Mouse (Mus musculus) hindbrain, postnatal 0 days (tissue): Measurements from ENCODE around the gene Dnah7c. TPM values are rescaled to one million over a fixed set of nuclear protein-coding genes. Genes with fewer than 3 reads are reported as not detected.
"Not testable (repeated sequence)": the region's sequence is repeated elsewhere in the genome, so short reads cannot be mapped to it uniquely, and the experiment has no call there.

Experiments
- ATAC-seq: fragments of 200-750 bp; cut with Nextera tagmentation; 2 replicates; pipeline ENCODE4 v1.8.0; 2017; ENCODE audit warnings: mild to moderate bottlenecking, moderate TSS enrichment, moderate library complexity
- DNase-seq: peaks from one replicate; pipeline ENCODE4 v3.0.0-alpha.2; 2015; ENCODE audit warnings: low spot score
- H3K27ac ChIP-seq: fragments of 300-500 bp; sonication (generic); 2 replicates; pipeline ENCODE4 v1.5.1; 2014; ENCODE audit warnings: mild to moderate bottlenecking
- H3K27me3 ChIP-seq: fragments of 300-500 bp; sonication (generic); 2 replicates; pipeline ENCODE4 v1.6.1; 2014; ENCODE audit warnings: low read length, mixed read lengths; ENCODE audit not compliant: insufficient read depth
- H3K36me3 ChIP-seq: fragments of 300-500 bp; sonication (generic); 2 replicates; pipeline ENCODE4 v1.6.1; 2014; ENCODE audit warnings: low read length, mixed read lengths; ENCODE audit not compliant: insufficient read depth
- H3K4me1 ChIP-seq: fragments of 300-500 bp; sonication (generic); 2 replicates; pipeline ENCODE4 v1.6.1; 2014; ENCODE audit warnings: antibody characterized with exemption, low read length, mixed read lengths; ENCODE audit not compliant: insufficient read depth
- H3K4me2 ChIP-seq: fragments of 300-500 bp; sonication (generic); 2 replicates; pipeline ENCODE4 v1.6.1; 2014; ENCODE audit warnings: low read depth, mild to moderate bottlenecking, low read length, moderate library complexity, mixed read lengths
- H3K4me3 ChIP-seq: fragments of 300-500 bp; sonication (generic); 2 replicates; pipeline ENCODE4 v1.5.1; 2014; ENCODE audit warnings: low read length
- H3K9ac ChIP-seq: fragments of 300-500 bp; sonication (generic); replicated peaks from 2 replicates; pipeline ENCODE4 v1.6.1; 2014; ENCODE audit warnings: mild to moderate bottlenecking, low read length, moderate library complexity, mixed read lengths
- H3K9me3 ChIP-seq: fragments of 300-500 bp; sonication (generic); 2 replicates; pipeline ENCODE4 v1.6.1; 2016; ENCODE audit warnings: low read length, mixed read lengths
- CTCF ChIP-seq: IDR thresholded peaks from 2 replicates; pipeline ENCODE4 v1.5.1; 2016; ENCODE audit warnings: antibody characterized with exemption, control low read depth, low read depth
- WGBS: fragments of 180-500 bp; shearing (Covaris S2); extraction: QIAGEN DNeasy Blood & Tissue Kit; methylation state at CpG from one replicate; pipeline ENCODE4 v1.1.7; 2014; 5-methylcytosine and 5-hydroxymethylcytosine counted together
- polyA plus RNA-seq: library from polyadenylated mRNA; unstranded; fragments of >200 nt; fragmentation: Nextera tagmentation; extraction: Ambion mirVana; gene quantifications from 2 replicates; pipeline ENCODE4 v1.2.1, GENCODE M21; 2015
- total RNA-seq: library from RNA; depleted of rRNA; stranded (reverse); fragments of >200 nt; gene quantifications from 2 replicates; pipeline ENCODE4 v1.2.3, GENCODE M21; 2014

The Dnah7c gene
- total and polyA plus RNA-seq, 2 experiments from 2014 or later: 0.11 to 0.52 TPM

GRCm38 (mm10) chr1:46764600-46764999, 339.2 kb downstream of the Dnah7c start:
- not testable (repeated sequence) for H3K27ac ChIP-seq, H3K4me3 ChIP-seq, ATAC-seq, H3K9ac ChIP-seq, H3K36me3 ChIP-seq, H3K27me3 ChIP-seq, H3K4me1 ChIP-seq, H3K9me3 ChIP-seq, DNase-seq, H3K4me2 ChIP-seq
- WGBS: 95% methylated on average over 3 of the region's 3 CpGs

GRCm38 (mm10) chr1:46769318-46769717, 343.9 kb downstream of the Dnah7c start:
- H3K9me3 ChIP-seq, H3K4me2 ChIP-seq, H3K4me1 ChIP-seq, H3K4me3 ChIP-seq, DNase-seq, ATAC-seq, H3K27me3 ChIP-seq, H3K9ac ChIP-seq, H3K36me3 ChIP-seq, H3K27ac ChIP-seq: not testable (repeated sequence)

GRCm38 (mm10) chr1:46770077-46770695, 344.8 kb downstream of the Dnah7c start:
- H3K9me3 ChIP-seq, H3K9ac ChIP-seq, DNase-seq, H3K4me1 ChIP-seq, H3K4me2 ChIP-seq, ATAC-seq, H3K27me3 ChIP-seq, H3K27ac ChIP-seq, H3K36me3 ChIP-seq, H3K4me3 ChIP-seq: not testable (repeated sequence)
- WGBS: 82% methylated on average over 7 of the region's 7 CpGs

- H3K4me2 ChIP-seq, H3K27me3 ChIP-seq, H3K4me1 ChIP-seq, H3K4me3 ChIP-seq, H3K9ac ChIP-seq, DNase-seq, H3K36me3 ChIP-seq, ATAC-seq, H3K27ac ChIP-seq, H3K9me3 ChIP-seq: not testable (repeated sequence)
- 86% methylated on average over 4 of the region's 4 CpGs for WGBS
Measured at GRCm38 (mm10) chr1:46782227-46782626, 356.8 kb downstream of the Dnah7c start.

- no peaks in the 10 kb centered on the region for H3K27me3 ChIP-seq
- ATAC-seq: no peak
- H3K27ac ChIP-seq: no peak overlapping the region
- no peak for TF ChIP-seq CTCF
- no peaks in the 10 kb centered on the region for H3K36me3 ChIP-seq
- H3K9me3 ChIP-seq: no peaks in the 10 kb centered on the region
- DNase-seq: no peak
- WGBS: 81% methylated on average over 1 of the region's 1 CpGs
- H3K4me3 ChIP-seq: no peak overlapping the region
- H3K4me1 ChIP-seq: no peaks in the 10 kb centered on the region
- no peak overlapping the region for H3K9ac ChIP-seq
- no peak overlapping the region for H3K4me2 ChIP-seq
Measured at GRCm38 (mm10) chr1:46805074-46805473, 379.7 kb downstream of the Dnah7c start.

- H3K9me3 ChIP-seq, H3K4me3 ChIP-seq, H3K36me3 ChIP-seq, H3K9ac ChIP-seq, H3K27ac ChIP-seq, H3K4me1 ChIP-seq, DNase-seq, ATAC-seq, H3K27me3 ChIP-seq, H3K4me2 ChIP-seq: not testable (repeated sequence)
- WGBS: 88% methylated on average over 4 of the region's 4 CpGs
Measured at GRCm38 (mm10) chr1:46808630-46809029, 383.2 kb downstream of the Dnah7c start.

- ATAC-seq (no peak), DNase-seq (no peak)
- Histone ChIP-seq H3K9ac (no peak overlapping the region), H3K27ac (no peak overlapping the region), H3K4me3 (no peak overlapping the region), H3K9me3 (no peaks in the 10 kb centered on the region), H3K4me1 (no peaks in the 10 kb centered on the region), H3K36me3 (peaks cover 23% of the 10 kb centered on the region), H3K4me2 (no peak overlapping the region), H3K27me3 (no peaks in the 10 kb centered on the region)
- no peak for TF ChIP-seq CTCF
- 87% methylated on average over 5 of the region's 5 CpGs for WGBS
Measured at GRCm38 (mm10) chr1:46817934-46818333, 392.5 kb downstream of the Dnah7c start.
